Mouse (Mus musculus): Measurements from ENCODE around the gene Hus1.

- TF ChIP-seq POLR2A (IDR thresholded peaks at IDR 0.05; ENCODE audit: insufficient read length, low read depth) (no peak), MYOG (IDR thresholded peaks at IDR 0.05; ENCODE audit: control insufficient read depth in 1 of 3, insufficient read depth in 1 of 3, insufficient read length in 2 of 3, low read depth in 2 of 3) (no peak), E2F4 (IDR thresholded peaks at IDR 0.05; ENCODE audit: insufficient read depth) (no peak), TCF12 (IDR thresholded peaks at IDR 0.05; ENCODE audit: insufficient read depth, poor library complexity, severe bottlenecking) (no peak), MYOD1 (IDR thresholded peaks at IDR 0.05; ENCODE audit: control insufficient read depth in 1 of 3, insufficient read length in 2 of 3, low read depth in 2 of 3) (no peak), MAX (IDR thresholded peaks at IDR 0.05; ENCODE audit: low read depth) (no peak), POLR2AphosphoS2 (IDR thresholded peaks at IDR 0.05; ENCODE audit: insufficient read length, low read depth) (no peak), USF1 (IDR thresholded peaks at IDR 0.05; ENCODE audit: low read depth) (no peak), SRF (IDR thresholded peaks at IDR 0.05; ENCODE audit: control insufficient read depth, insufficient read length, low read depth) (no peak), REST (IDR thresholded peaks at IDR 0.05; ENCODE audit: insufficient read depth, insufficient read length) (no peak)
Observed at GRCm38 (mm10) chr11:8958108-8958507, 52.9 kb downstream of the Hus1 start.

All from myocyte (in vitro differentiated cells).